Mouse (Mus musculus) neural tube, embryonic 12.5 days (tissue): ENCODE data around the gene Slc25a24. TPM values are rescaled to one million over a fixed set of nuclear protein-coding genes. Genes with fewer than 3 reads are reported as not detected.
A peak's percentile ranks its signal among the peaks of the same experiment; 100 is the strongest.

Experiments
- ATAC-seq: fragments of 200-750 bp; cut with Nextera tagmentation; 2 replicates; pipeline ENCODE4 v1.8.0; 2017; ENCODE audit warnings: low read depth, mild to moderate bottlenecking, moderate TSS enrichment, moderate library complexity; ENCODE audit not compliant: low FRiP score
- H3K27ac ChIP-seq: fragments of 300-500 bp; sonication (generic); 2 replicates; pipeline ENCODE4 v1.5.1; 2016
- H3K27me3 ChIP-seq: fragments of 300-500 bp; sonication (generic); replicated peaks from 2 replicates; pipeline ENCODE4 v1.6.1; 2016; ENCODE audit warnings: mild to moderate bottlenecking
- H3K36me3 ChIP-seq: fragments of 300-500 bp; sonication (generic); 2 replicates; pipeline ENCODE4 v1.6.1; 2016; ENCODE audit warnings: mild to moderate bottlenecking
- H3K4me1 ChIP-seq: fragments of 300-500 bp; sonication (generic); 2 replicates; pipeline ENCODE4 v1.6.1; 2016
- H3K4me2 ChIP-seq: fragments of 300-500 bp; sonication (generic); replicated peaks from 2 replicates; pipeline ENCODE4 v1.6.1; 2016; ENCODE audit warnings: mild to moderate bottlenecking
- H3K4me3 ChIP-seq: fragments of 300-500 bp; sonication (generic); 2 replicates; pipeline ENCODE4 v1.5.1; 2016
- H3K9ac ChIP-seq: fragments of 300-500 bp; sonication (generic); 2 replicates; pipeline ENCODE4 v1.6.1; 2016; ENCODE audit warnings: mild to moderate bottlenecking
- H3K9me3 ChIP-seq: fragments of 300-500 bp; sonication (generic); 2 replicates; pipeline ENCODE4 v1.6.1; 2016; ENCODE audit warnings: mild to moderate bottlenecking
- WGBS: fragments of 180-500 bp; shearing (Covaris S2); methylation state at CpG from one replicate; pipeline ENCODE4 v1.1.7; 2016; 5-methylcytosine and 5-hydroxymethylcytosine counted together
- polyA plus RNA-seq: library from polyadenylated mRNA; unstranded; fragments of >200 nt; fragmentation: Nextera tagmentation; extraction: Ambion mirVana; gene quantifications from 2 replicates; pipeline ENCODE4 v1.2.1, GENCODE M21; 2016

Slc25a24 gene
- 21.0 and 24.2 TPM in 2 replicates for polyA plus RNA-seq

- peaks cover 4% of the 10 kb centered on the region; the same call in 1 of the 2 replicates for H3K36me3 ChIP-seq
- 1% methylated on average over 37 of the region's 49 CpGs for WGBS
- peak within 1 kb of the TSS; percentile 85 for H3K9ac ChIP-seq
- peaks cover 16% of the 10 kb centered on the region for H3K4me1 ChIP-seq
- peak within 1 kb of the TSS; percentile 84 for H3K4me2 ChIP-seq
- no peaks in the 10 kb centered on the region for H3K9me3 ChIP-seq
- ATAC-seq: peak; percentile 95
- H3K27ac ChIP-seq: no peak within 1 kb of the TSS
- peak within 1 kb of the TSS; percentile 71 for H3K4me3 ChIP-seq
- no peaks in the 10 kb centered on the region for H3K27me3 ChIP-seq
Measured at GRCm38 (mm10) chr3:109122641-109123530, at the start of gene Slc25a24. TSS of gene Slc25a24 (plus strand) at chr3:109123149.

GRCm38 (mm10) chr3:109080169-109080568 lies 42.8 kb upstream of the Slc25a24 start, which contains the start of gene Slc25a54:
TSS of gene Slc25a54 (plus strand) at chr3:109080469.
- 94% methylated on average over 17 of the region's 17 CpGs for WGBS
- Histone ChIP-seq H3K27ac (no peak within 1 kb of the TSS), H3K27me3 (no peaks in the 10 kb centered on the region), H3K36me3 (no peaks in the 10 kb centered on the region), H3K4me1 (no peaks in the 10 kb centered on the region), H3K4me2 (no peak within 1 kb of the TSS), H3K9me3 (no peaks in the 10 kb centered on the region), H3K9ac (no peak within 1 kb of the TSS), H3K4me3 (no peak within 1 kb of the TSS)
- ATAC-seq: no peak

- WGBS: 93% methylated on average over 2 of the region's 2 CpGs
- no peaks in the 10 kb centered on the region for H3K36me3 ChIP-seq
- ATAC-seq: no peak
- no peak overlapping the region for H3K9ac ChIP-seq
- no peaks in the 10 kb centered on the region for H3K27me3 ChIP-seq
- no peaks in the 10 kb centered on the region for H3K4me1 ChIP-seq
- H3K27ac ChIP-seq: no peak overlapping the region
- no peak overlapping the region for H3K4me3 ChIP-seq
- H3K9me3 ChIP-seq: no peaks in the 10 kb centered on the region
- H3K4me2 ChIP-seq: no peak overlapping the region
Measured at GRCm38 (mm10) chr3:109084418-109084817, 38.5 kb upstream of the Slc25a24 start.

DNA sequence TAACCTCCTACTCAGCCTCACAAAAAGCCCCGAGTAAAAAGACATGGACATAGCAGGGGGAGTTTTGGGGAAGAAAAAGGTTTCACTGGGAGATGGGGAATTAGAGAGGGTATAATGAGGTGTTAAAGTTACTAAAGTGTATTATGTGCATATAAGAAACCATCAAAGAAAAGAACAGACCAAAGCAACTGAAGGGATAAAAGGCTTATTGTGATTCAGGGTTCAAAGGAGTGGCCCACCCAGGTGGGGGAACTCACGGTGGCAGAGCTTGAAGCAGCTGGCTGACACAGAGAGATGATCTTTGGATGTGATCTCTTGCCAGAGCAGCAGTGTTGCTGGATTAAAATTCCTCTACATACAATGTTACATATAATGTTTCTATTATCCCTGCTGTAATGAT lies 34.5 kb upstream of the Slc25a24 start:
- Histone ChIP-seq H3K4me1 (no peaks in the 10 kb centered on the region), H3K9me3 (no peaks in the 10 kb centered on the region), H3K27ac (no peak overlapping the region), H3K27me3 (no peaks in the 10 kb centered on the region), H3K9ac (no peak overlapping the region), H3K36me3 (no peaks in the 10 kb centered on the region), H3K4me2 (no peak overlapping the region), H3K4me3 (no peak overlapping the region)
- 5% methylated on average over 2 of the region's 2 CpGs for WGBS
- no peak for ATAC-seq

GRCm38 (mm10) chr3:109104702-109105101 lies 18.2 kb upstream of the Slc25a24 start:
- H3K4me1 ChIP-seq: no peaks in the 10 kb centered on the region

GRCm38 (mm10) chr3:109117136-109117535 lies 5.8 kb upstream of the Slc25a24 start:
- no peak overlapping the region for H3K9ac ChIP-seq
- H3K4me2 ChIP-seq: no peak overlapping the region
- H3K9me3 ChIP-seq: peaks cover 4% of the 10 kb centered on the region; the same call in 1 of the 2 replicates
- no peak overlapping the region for H3K27ac ChIP-seq
- H3K27me3 ChIP-seq: no peaks in the 10 kb centered on the region
- no peaks in the 10 kb centered on the region for H3K4me1 ChIP-seq
- no peak for ATAC-seq
- H3K4me3 ChIP-seq: no peak overlapping the region
- no peaks in the 10 kb centered on the region for H3K36me3 ChIP-seq

More at GRCm38 (mm10) chr3:109104702-109105101, 18.2 kb upstream of the Slc25a24 start:
- Histone ChIP-seq H3K36me3 (no peaks in the 10 kb centered on the region), H3K27me3 (no peaks in the 10 kb centered on the region), H3K9me3 (no peaks in the 10 kb centered on the region), H3K4me2 (no peak overlapping the region), H3K27ac (no peak overlapping the region), H3K9ac (no peak overlapping the region), H3K4me3 (no peak overlapping the region)
- no peak for ATAC-seq
- WGBS: 61% methylated on average over 8 of the region's 8 CpGs

GRCm38 (mm10) chr3:109119562-109119961 lies 3.4 kb upstream of the Slc25a24 start:
- H3K27ac ChIP-seq: no peak overlapping the region
- peaks cover 2% of the 10 kb centered on the region; the same call in 1 of the 2 replicates for H3K9me3 ChIP-seq
- no peak overlapping the region for H3K4me3 ChIP-seq
- peaks cover 16% of the 10 kb centered on the region for H3K4me1 ChIP-seq
- no peak for ATAC-seq
- no peak overlapping the region for H3K9ac ChIP-seq
- no peaks in the 10 kb centered on the region for H3K27me3 ChIP-seq
- H3K4me2 ChIP-seq: no peak overlapping the region
- WGBS: 85% methylated on average over 5 of the region's 5 CpGs
- H3K36me3 ChIP-seq: no peaks in the 10 kb centered on the region

- Histone ChIP-seq H3K9ac (no peak overlapping the region), H3K4me3 (no peak overlapping the region), H3K4me2 (no peak overlapping the region), H3K36me3 (no peaks in the 10 kb centered on the region), H3K27ac (no peak overlapping the region), H3K4me1 (peaks cover 16% of the 10 kb centered on the region), H3K9me3 (no peaks in the 10 kb centered on the region), H3K27me3 (no peaks in the 10 kb centered on the region)
- WGBS: 85% methylated on average over 5 of the region's 5 CpGs
- no peak for ATAC-seq
Measured at GRCm38 (mm10) chr3:109119973-109120372, 3.0 kb upstream of the Slc25a24 start.

DNA sequence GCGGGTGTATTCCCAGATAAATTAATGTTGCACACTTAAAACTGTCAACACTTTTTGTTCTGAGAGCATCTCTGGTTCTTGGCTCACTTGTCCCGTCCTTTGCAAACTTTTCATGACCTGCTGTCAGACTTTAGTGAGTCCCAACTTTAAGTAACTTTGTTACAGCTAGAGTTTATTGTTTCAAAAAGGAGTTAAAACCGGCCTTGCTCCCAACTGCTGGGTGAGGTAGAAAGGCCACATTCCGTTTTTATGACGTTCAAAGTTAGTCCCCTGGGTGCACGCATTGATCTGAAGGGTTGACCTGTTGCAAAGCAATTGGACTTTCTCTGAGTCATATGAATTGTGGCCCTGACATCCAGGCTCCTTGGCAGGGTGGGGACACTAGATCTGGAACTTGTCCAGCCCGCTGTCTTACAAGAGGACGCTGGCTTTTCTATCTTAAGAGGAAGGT lies 607 bp downstream of the Slc25a24 start:
- H3K36me3 ChIP-seq: peaks cover 4% of the 10 kb centered on the region; the same call in 1 of the 2 replicates
- peak overlapping the region; percentile 85 for H3K9ac ChIP-seq
- peak overlapping the region; percentile 71 for H3K4me3 ChIP-seq
- H3K9me3 ChIP-seq: no peaks in the 10 kb centered on the region
- 9% methylated on average over 8 of the region's 8 CpGs for WGBS
- H3K4me1 ChIP-seq: peaks cover 16% of the 10 kb centered on the region
- peak overlapping the region; percentile 84 for H3K4me2 ChIP-seq
- no peak overlapping the region for H3K27ac ChIP-seq
- H3K27me3 ChIP-seq: no peaks in the 10 kb centered on the region
- ATAC-seq: peak; percentile 12; the same call in 1 of the 2 replicates

- H3K4me3 ChIP-seq: no peak overlapping the region
Measured at GRCm38 (mm10) chr3:109124091-109124490, 1.1 kb downstream of the Slc25a24 start.

GRCm38 (mm10) chr3:109125531-109125930 lies 2.6 kb downstream of the Slc25a24 start:
- WGBS: 90% methylated on average over 6 of the region's 6 CpGs
- ATAC-seq: no peak
- H3K27me3 ChIP-seq: no peaks in the 10 kb centered on the region

More at GRCm38 (mm10) chr3:109124091-109124490, 1.1 kb downstream of the Slc25a24 start:
- Histone ChIP-seq H3K27ac (no peak overlapping the region), H3K36me3 (peaks cover 4% of the 10 kb centered on the region; the same call in 1 of the 2 replicates), H3K9ac (no peak overlapping the region), H3K9me3 (no peaks in the 10 kb centered on the region), H3K4me2 (peak overlapping the region; percentile 84), H3K27me3 (no peaks in the 10 kb centered on the region), H3K4me1 (peaks cover 16% of the 10 kb centered on the region)
- no peak for ATAC-seq
- 68% methylated on average over 4 of the region's 4 CpGs for WGBS

DNA sequence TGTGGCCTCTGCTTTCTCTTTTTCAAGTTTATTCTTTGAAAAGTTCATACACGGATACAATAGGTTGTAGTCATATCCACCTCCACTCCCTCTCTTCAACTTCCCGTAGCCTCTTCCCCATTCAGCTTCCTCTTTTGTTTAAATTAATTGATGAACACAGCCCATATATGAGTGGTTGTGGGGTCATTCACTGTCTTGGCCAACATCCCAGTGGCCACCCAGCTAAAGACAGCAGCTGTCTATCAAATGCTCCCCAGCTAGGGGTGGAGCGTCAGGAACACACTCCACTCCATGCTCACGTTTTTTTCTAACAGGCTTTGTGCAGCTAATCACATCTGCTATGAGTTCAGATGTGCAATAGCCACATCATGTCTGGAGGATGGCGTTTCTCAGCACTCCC lies 6.8 kb downstream of the Slc25a24 start:
- H3K27me3 ChIP-seq: no peaks in the 10 kb centered on the region
- no peak overlapping the region for H3K27ac ChIP-seq
- no peaks in the 10 kb centered on the region for H3K4me1 ChIP-seq
- H3K9me3 ChIP-seq: 0 out of 2 replicates have a peak, but pooled peaks cover 5% of the 10 kb centered on the region
- H3K9ac ChIP-seq: no peak overlapping the region
- no peak overlapping the region for H3K4me3 ChIP-seq
- ATAC-seq: no peak
- H3K36me3 ChIP-seq: peaks cover 4% of the 10 kb centered on the region; the same call in 1 of the 2 replicates
- H3K4me2 ChIP-seq: no peak overlapping the region
- WGBS: 78% methylated on average over 5 of the region's 5 CpGs

More at GRCm38 (mm10) chr3:109125531-109125930, 2.6 kb downstream of the Slc25a24 start:
- Histone ChIP-seq H3K27ac (no peak overlapping the region), H3K9me3 (no peaks in the 10 kb centered on the region), H3K36me3 (peaks cover 4% of the 10 kb centered on the region; the same call in 1 of the 2 replicates), H3K4me3 (no peak overlapping the region), H3K9ac (no peak overlapping the region), H3K4me1 (peaks cover 16% of the 10 kb centered on the region), H3K4me2 (no peak overlapping the region)
